Mouse (Mus musculus): ENCODE measurements around the gene Tmem182. TPM values are rescaled to one million over a fixed set of nuclear protein-coding genes. Genes with fewer than 3 reads are reported as not detected.

Gene Tmem182
- 0.05 and 0.16 TPM in 2 replicates for polyA plus RNA-seq (2015; fragmentation: Nextera tagmentation; extraction: Ambion mirVana)

DNA sequence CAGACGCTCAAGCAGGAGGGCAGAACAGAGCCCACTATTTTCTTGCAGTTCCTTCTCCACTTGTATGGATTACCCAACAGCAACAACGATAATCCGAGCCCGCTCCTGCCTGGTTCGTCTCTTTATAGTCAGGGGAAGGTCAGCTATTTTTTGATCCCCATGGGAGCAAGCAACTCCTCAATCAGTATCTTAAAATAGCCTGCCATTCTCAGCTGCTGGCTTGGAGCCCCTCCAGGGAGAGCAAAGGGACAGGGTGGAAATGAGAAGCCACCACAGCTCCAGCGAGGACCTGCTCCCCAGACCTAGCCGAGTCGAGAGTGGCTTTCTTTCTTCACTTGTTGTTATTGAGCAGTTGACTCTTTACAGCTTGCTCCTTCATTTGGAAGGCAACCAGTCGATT, at the start of gene Tmem182:
TSS of gene Tmem182 (plus strand) at position 251 of the 400 bp plus-strand sequence.
- H3K9me3 ChIP-seq (ENCODE audit: control insufficient read depth), result no peaks in the 10 kb centered on the region
- no peaks in the 10 kb centered on the region for H3K4me1 ChIP-seq (replicated peaks; ENCODE audit: control insufficient read depth, insufficient read depth, low read length)
- 76% methylated on average over 9 of the region's 9 CpGs for WGBS
- no peak within 1 kb of the TSS for H3K4me3 ChIP-seq (ENCODE audit: low read depth, low read length)
- H3K36me3 ChIP-seq (ENCODE audit: control insufficient read depth, insufficient read depth), result no peaks in the 10 kb centered on the region
- no peak for ATAC-seq
- no peaks in the 10 kb centered on the region for H3K27me3 ChIP-seq (replicated peaks; ENCODE audit: control insufficient read depth, insufficient read depth, low read length)
- no peak within 1 kb of the TSS for H3K9ac ChIP-seq (ENCODE audit: low read depth, low read length)
- TF ChIP-seq CTCF (IDR thresholded peaks at IDR 0.05; ENCODE audit: low read depth), result no peak
- H3K4me2 ChIP-seq (replicated peaks; ENCODE audit: low read depth), result no peak within 1 kb of the TSS
- no peak within 1 kb of the TSS for H3K27ac ChIP-seq (ENCODE audit: low read depth, low read length)

DNA sequence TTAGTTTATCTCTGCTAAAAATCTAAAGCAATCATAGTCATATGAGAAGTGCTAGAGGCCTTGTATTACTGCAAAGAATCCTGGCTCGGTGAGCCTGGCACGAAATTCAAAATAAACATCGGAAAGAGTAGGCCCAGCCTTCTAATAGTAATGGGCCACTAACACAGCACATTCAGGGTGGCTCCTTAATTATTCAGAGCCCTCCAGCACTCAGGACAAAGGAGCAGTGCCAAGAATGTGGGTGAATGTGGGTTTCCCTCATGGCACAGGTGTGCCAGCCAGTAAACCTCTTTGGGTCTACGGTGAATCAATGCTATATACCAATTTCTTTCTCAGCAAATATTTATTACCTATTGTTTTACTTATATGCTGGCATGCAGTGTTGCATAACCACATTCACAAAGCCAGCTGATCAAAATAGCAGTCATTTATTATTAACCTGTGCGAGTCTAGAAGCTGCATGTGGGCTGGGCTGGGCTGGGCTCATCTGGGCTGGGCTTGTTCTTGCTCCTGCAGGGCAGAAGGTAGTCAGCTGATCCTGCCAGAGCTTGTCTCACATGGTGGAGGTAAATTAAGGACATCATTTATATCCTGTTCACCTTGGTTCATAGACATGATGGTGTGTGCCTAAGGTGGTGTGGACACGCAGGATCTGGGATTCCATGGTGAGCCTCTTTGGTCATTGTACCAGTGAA, 45.5 kb upstream of the Tmem182 start:
- H3K4me1 ChIP-seq (replicated peaks; ENCODE audit: control insufficient read depth, insufficient read depth, low read length), result no peaks in the 10 kb centered on the region; the same call in 1 of the 2 replicates
- H3K4me2 ChIP-seq (replicated peaks; ENCODE audit: low read depth), result no peak overlapping the region
- H3K4me3 ChIP-seq (ENCODE audit: low read depth, low read length), result no peak overlapping the region
- peak; percentile 66 for ATAC-seq
- no peaks in the 10 kb centered on the region for H3K27me3 ChIP-seq (replicated peaks; ENCODE audit: control insufficient read depth, insufficient read depth, low read length)
- WGBS, result 57% methylated on average over 6 of the region's 6 CpGs
- no peaks in the 10 kb centered on the region for H3K9me3 ChIP-seq (ENCODE audit: control insufficient read depth)
- H3K36me3 ChIP-seq (ENCODE audit: control insufficient read depth, insufficient read depth), result no peaks in the 10 kb centered on the region; the same call in 1 of the 2 replicates
- H3K27ac ChIP-seq (ENCODE audit: low read depth, low read length), result no peak overlapping the region
- TF ChIP-seq CTCF (IDR thresholded peaks at IDR 0.05; ENCODE audit: low read depth), result no peak
- no peak overlapping the region for H3K9ac ChIP-seq (ENCODE audit: low read depth, low read length)

DNA sequence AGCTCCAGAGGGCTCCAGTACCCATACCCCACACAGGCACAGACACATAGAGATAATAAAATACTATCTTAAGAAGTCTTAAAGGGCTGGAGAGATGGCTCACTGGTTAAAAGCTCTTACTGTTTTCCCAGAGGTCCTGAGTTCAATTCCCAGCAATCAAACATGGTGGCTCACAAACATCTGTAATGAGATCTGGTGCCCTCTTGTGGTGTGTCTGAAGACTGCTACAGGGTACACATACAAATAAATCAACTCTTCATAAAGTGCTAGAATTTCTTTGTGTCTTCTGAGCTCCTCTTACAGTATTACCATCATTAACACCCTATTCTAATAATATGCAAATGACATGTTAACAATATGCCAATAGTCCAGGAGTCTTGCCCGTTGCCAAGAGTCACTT, 41.4 kb upstream of the Tmem182 start:
- TF ChIP-seq CTCF (IDR thresholded peaks at IDR 0.05; ENCODE audit: low read depth), result peak; percentile 48
- Histone ChIP-seq H3K36me3 (ENCODE audit: control insufficient read depth, insufficient read depth) (no peaks in the 10 kb centered on the region; the same call in 1 of the 2 replicates), H3K4me2 (replicated peaks; ENCODE audit: low read depth) (peak overlapping the region; percentile 40; the same call in 1 of the 2 replicates), H3K9ac (ENCODE audit: low read depth, low read length) (no peak overlapping the region), H3K27me3 (replicated peaks; ENCODE audit: control insufficient read depth, insufficient read depth, low read length) (no peaks in the 10 kb centered on the region), H3K27ac (ENCODE audit: low read depth, low read length) (no peak overlapping the region), H3K4me1 (replicated peaks; ENCODE audit: control insufficient read depth, insufficient read depth, low read length) (peaks cover 2% of the 10 kb centered on the region), H3K4me3 (ENCODE audit: low read depth, low read length) (no peak overlapping the region), H3K9me3 (ENCODE audit: control insufficient read depth) (no peaks in the 10 kb centered on the region)
- 85% methylated on average over 1 of the region's 1 CpGs for WGBS
- no peak for ATAC-seq

DNA sequence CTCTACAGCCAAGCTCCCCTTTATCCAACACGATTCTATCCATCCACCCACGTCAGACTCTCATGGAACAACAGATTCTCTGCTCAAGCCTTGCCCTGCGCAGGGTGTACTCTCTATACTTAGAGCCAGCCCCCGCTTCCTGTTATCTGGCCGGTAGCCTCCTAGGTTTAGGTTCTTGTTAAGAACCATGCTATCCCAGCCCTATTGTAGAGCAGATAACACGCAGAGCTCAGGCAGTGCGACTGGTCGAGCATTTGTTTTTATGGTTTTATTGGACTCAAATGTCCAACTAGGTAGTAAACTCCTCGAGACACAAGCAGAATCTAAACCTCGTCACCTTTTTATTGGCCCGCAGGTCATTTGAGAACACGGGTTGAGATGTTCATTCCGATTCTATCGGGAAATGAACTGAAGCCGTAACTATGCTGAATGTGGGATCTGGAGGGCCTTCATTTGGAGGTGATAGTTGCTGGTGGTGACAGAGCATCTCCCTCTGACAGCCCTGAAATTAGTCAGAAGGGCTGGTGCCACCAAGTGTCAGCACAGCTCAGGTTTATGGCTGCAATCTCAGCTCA, 40.6 kb upstream of the Tmem182 start:
- Histone ChIP-seq H3K27ac (ENCODE audit: low read depth, low read length) (no peak overlapping the region), H3K27me3 (replicated peaks; ENCODE audit: control insufficient read depth, insufficient read depth, low read length) (no peaks in the 10 kb centered on the region), H3K4me1 (replicated peaks; ENCODE audit: control insufficient read depth, insufficient read depth, low read length) (peaks cover 2% of the 10 kb centered on the region), H3K4me2 (replicated peaks; ENCODE audit: low read depth) (peak overlapping the region; percentile 40), H3K9ac (ENCODE audit: low read depth, low read length) (no peak overlapping the region), H3K4me3 (ENCODE audit: low read depth, low read length) (no peak overlapping the region), H3K36me3 (ENCODE audit: control insufficient read depth, insufficient read depth) (no peaks in the 10 kb centered on the region; the same call in 1 of the 2 replicates), H3K9me3 (ENCODE audit: control insufficient read depth) (no peaks in the 10 kb centered on the region)
- no peak for TF ChIP-seq CTCF (IDR thresholded peaks at IDR 0.05; ENCODE audit: low read depth)
- WGBS, result 33% methylated on average over 15 of the region's 15 CpGs
- ATAC-seq, result peak; percentile 94

DNA sequence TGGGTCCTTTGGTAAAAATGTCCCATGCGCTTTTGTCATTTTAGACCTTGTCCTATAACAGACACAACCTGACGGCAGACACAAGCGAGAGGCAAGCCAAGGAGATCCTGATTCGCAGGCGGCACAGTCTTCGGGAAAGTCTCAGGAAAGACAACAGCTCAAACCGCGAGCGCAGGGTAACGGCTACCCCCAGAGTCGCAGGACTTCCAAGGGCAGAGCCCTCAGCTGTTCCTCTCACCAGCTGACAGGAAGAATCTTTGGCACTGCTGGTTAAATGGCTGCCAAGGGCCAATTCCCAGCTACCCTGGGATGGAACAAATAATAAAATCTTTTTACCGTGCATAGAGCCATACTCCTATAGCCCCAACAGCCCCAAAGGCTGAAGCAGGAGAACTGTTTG, 39.9 kb upstream of the Tmem182 start:
- H3K9me3 ChIP-seq (ENCODE audit: control insufficient read depth), result no peaks in the 10 kb centered on the region
- no peaks in the 10 kb centered on the region for H3K27me3 ChIP-seq (replicated peaks; ENCODE audit: control insufficient read depth, insufficient read depth, low read length)
- H3K9ac ChIP-seq (ENCODE audit: low read depth, low read length), result no peak overlapping the region
- no peak for ATAC-seq
- no peak for TF ChIP-seq CTCF (IDR thresholded peaks at IDR 0.05; ENCODE audit: low read depth)
- H3K4me1 ChIP-seq (replicated peaks; ENCODE audit: control insufficient read depth, insufficient read depth, low read length), result peaks cover 2% of the 10 kb centered on the region; the same call in 1 of the 2 replicates
- H3K36me3 ChIP-seq (ENCODE audit: control insufficient read depth, insufficient read depth), result no peaks in the 10 kb centered on the region; the same call in 1 of the 2 replicates
- no peak overlapping the region for H3K27ac ChIP-seq (ENCODE audit: low read depth, low read length)
- H3K4me3 ChIP-seq (ENCODE audit: low read depth, low read length), result no peak overlapping the region
- 76% methylated on average over 12 of the region's 12 CpGs for WGBS
- no peak overlapping the region for H3K4me2 ChIP-seq (replicated peaks; ENCODE audit: low read depth)

DNA sequence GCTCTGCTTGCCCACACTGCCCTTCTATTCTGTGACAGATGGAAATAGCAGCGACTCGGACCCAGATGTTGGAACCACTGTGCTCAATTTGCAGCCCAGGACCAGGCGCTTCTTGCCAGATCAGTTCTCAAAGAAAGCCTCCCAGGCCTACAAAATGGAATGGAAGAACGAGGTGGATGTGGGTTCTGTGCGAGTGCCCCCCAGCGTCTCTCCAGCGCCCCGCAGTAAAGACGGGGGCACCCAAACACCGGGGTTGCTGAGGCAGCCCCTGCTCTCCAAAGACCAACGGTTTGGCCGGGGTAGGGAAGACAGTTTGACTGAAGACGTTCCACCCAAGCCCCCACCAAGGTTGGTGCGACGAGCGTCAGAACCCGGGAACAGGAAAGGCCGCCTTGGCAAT, 37.8 kb upstream of the Tmem182 start:
- Histone ChIP-seq H3K9me3 (ENCODE audit: control insufficient read depth) (no peaks in the 10 kb centered on the region), H3K4me3 (ENCODE audit: low read depth, low read length) (no peak overlapping the region), H3K4me2 (replicated peaks; ENCODE audit: low read depth) (no peak overlapping the region), H3K27ac (ENCODE audit: low read depth, low read length) (no peak overlapping the region), H3K27me3 (replicated peaks; ENCODE audit: control insufficient read depth, insufficient read depth, low read length) (no peaks in the 10 kb centered on the region), H3K9ac (ENCODE audit: low read depth, low read length) (no peak overlapping the region), H3K36me3 (ENCODE audit: control insufficient read depth, insufficient read depth) (no peaks in the 10 kb centered on the region; the same call in 1 of the 2 replicates), H3K4me1 (replicated peaks; ENCODE audit: control insufficient read depth, insufficient read depth, low read length) (peaks cover 2% of the 10 kb centered on the region; the same call in 1 of the 2 replicates)
- no peak for ATAC-seq
- WGBS, result 91% methylated on average over 18 of the region's 18 CpGs
- TF ChIP-seq CTCF (IDR thresholded peaks at IDR 0.05; ENCODE audit: low read depth), result no peak

All from intestine, postnatal 0 days (tissue).